Mouse (Mus musculus) bone marrow macrophage, adult 2 months (primary cell): Measurements from ENCODE around the gene Wnt3a. TPM values are rescaled to one million over a fixed set of nuclear protein-coding genes. Genes with fewer than 3 reads are reported as not detected.

Experiments used
- H3K27ac ChIP-seq: 2 replicates; pipeline ENCODE4 v1.5.1; 2012; ENCODE audit warnings: low read depth, low read length; ENCODE audit not compliant: insufficient read depth
- H3K4me1 ChIP-seq: 2 replicates; pipeline ENCODE4 v1.6.1; 2012; ENCODE audit warnings: low read length; ENCODE audit not compliant: control insufficient read depth, insufficient read depth
- H3K4me3 ChIP-seq: 2 replicates; pipeline ENCODE4 v1.5.1; 2012; ENCODE audit warnings: mild to moderate bottlenecking, low read length, moderate library complexity; ENCODE audit not compliant: insufficient read depth
- CTCF ChIP-seq: IDR thresholded peaks from 2 replicates; pipeline ENCODE4 v1.5.1; 2012; ENCODE audit warnings: low read depth, mild to moderate bottlenecking, low read length, moderate library complexity
- POLR2A ChIP-seq: IDR thresholded peaks from 2 replicates; pipeline ENCODE4 v1.6.1; 2012; ENCODE audit warnings: mild to moderate bottlenecking, low read depth, low read length, borderline replicate concordance
- polyA plus RNA-seq: library from polyadenylated mRNA; stranded (reverse); fragments of >200 nt; gene quantifications from 2 replicates; pipeline ENCODE4 v1.2.4, GENCODE M21; 2012; ENCODE audit not compliant: missing spikeins, insufficient read depth, insufficient read length

Gene Wnt3a
- polyA plus RNA-seq, 1 experiment: not detected

DNA sequence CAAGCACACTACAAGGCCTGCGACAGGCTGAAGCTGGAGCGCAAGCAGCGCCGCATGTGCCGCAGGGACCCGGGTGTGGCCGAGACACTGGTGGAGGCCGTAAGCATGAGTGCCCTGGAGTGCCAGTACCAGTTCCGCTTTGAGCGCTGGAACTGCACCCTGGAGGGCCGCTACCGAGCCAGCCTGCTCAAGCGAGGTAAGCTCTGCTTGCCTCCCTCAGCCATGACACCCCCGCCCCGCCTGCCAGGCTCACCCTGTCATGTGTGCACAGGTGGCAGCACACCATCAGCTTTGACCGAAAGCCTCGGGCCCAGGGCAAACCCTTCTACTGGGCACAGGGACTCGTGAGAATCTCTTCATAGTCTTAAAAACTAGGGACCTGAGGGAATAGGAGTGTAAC lies 37.1 kb upstream of the Wnt3a start:
- Histone ChIP-seq H3K4me1 (no peaks in the 10 kb centered on the region), H3K4me3 (no peak overlapping the region), H3K27ac (no peak overlapping the region)
- no peak for TF ChIP-seq POLR2A
- TF ChIP-seq CTCF: no peak

DNA sequence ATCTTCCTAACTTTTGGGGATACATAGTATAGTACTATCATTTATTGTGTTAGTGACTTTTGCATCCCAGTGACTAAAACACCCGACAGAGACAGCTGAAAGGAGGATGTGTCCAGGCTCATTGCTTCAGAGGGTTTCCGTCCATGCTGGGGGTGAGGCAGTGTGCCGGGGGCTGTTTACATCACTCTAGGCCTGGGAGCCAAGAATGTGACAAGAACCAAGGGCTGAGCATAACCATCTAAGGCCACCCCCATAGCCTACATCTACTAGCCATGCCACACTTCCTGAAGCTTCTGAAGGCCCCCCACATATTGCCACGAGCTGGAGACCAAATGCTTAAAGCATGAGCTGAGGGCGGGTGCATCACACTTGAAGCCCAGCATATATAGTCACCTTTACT lies 34.2 kb upstream of the Wnt3a start:
- no peaks in the 10 kb centered on the region for H3K4me1 ChIP-seq
- no peak for TF ChIP-seq POLR2A
- no peak for TF ChIP-seq CTCF
- no peak overlapping the region for H3K4me3 ChIP-seq
- H3K27ac ChIP-seq: no peak overlapping the region

DNA sequence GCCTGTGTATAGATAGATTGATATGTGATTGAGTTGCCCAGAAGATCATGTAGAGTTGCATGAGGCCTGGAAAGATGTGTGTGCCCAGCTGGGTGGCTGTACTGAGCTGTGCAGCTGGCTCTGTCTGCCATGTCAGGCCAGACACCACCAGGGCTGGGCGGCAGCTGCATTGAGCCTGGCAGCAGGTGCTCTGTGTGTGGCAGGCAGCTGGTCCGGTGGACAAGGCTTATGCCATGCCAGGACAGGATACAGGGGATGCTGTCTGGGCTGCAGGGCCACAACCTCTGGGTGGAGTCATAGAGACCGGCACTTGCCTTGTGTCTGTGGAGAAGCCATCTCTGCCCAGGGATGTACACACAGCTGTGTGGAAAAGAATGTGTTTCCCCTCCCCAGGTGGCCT lies 32.4 kb upstream of the Wnt3a start:
- Histone ChIP-seq H3K27ac (no peak overlapping the region), H3K4me1 (no peaks in the 10 kb centered on the region), H3K4me3 (no peak overlapping the region)
- TF ChIP-seq POLR2A (no peak), CTCF (no peak)

DNA sequence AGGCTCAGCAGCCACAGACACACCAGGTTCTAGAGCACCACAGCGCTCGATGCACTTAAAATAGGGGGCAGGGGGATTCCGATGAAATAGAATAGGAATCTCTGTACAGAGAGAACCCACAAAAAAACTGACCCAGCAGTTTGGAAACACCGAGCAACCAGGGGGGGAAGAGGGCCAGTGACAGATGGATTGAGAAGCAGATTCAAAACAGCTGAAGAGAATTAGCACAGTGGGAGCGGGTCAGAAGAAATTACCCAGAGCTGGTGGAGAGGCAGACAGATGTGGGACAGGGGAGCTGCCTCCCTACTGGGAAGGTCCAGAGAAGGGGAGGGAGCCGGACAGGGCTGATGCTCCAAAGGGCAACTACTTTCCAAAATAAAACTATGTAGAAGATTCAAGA lies 26.0 kb upstream of the Wnt3a start:
- no peak overlapping the region for H3K27ac ChIP-seq
- no peak for TF ChIP-seq CTCF
- H3K4me3 ChIP-seq: no peak overlapping the region
- no peaks in the 10 kb centered on the region for H3K4me1 ChIP-seq

DNA sequence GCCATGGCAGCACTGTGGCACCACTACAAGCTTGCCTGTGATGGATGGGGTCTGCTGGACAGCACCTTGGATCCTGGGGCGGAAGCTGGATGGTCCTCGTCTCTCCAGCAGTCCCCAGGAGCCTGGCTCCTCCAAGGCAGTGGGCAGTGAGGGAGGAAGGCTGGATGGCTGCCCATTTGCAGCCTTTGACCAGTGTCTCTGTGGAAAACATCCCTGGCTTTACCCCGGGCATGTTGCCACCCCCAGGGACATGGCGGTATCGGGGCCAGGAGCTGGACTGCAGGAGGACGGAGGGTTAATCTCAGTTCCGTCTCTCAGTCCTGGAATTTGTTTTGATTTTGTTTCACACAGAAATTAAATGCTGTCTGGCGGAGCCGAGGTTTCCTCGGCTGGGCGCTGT lies 23.4 kb upstream of the Wnt3a start:
- Histone ChIP-seq H3K27ac (no peak overlapping the region), H3K4me3 (no peak overlapping the region), H3K4me1 (no peaks in the 10 kb centered on the region)
- no peak for TF ChIP-seq POLR2A
- TF ChIP-seq CTCF: no peak

DNA sequence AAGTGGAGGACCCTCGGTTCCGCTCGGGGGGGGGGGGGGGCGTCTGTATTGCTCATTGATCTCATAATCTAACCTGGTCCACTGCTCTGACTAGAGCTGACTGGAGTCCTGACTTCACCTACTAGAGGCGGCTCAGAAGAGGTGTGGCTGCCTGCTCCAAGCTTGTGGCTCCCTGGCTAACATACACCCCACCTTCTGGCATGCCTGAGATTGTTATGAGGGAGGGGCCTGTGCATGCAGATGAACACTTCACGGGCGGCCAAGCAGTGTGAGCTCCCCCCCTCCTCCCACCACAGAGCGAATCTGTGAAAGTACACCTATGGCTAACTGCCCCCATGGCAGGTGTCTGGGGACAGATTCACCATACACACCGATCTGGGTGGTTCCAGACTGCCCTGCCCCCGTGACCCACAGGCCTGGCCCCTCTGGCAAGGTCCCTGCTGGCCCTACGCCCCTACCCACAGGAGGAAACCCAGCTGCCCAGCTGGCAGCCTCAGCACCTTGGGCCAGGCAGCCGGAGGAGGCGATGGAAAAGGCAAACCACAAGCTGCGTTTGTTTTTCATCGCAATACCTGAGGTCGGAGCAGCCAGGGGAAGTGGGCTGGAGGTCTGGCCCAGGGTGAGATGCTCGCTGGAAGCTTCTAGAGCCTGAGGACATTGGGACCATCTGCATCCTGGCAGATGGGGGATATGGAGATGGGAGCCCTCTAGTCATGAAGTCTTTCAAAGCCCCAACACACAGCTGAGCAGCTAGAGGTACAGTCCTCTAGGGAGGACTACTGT lies 22.7 kb upstream of the Wnt3a start:
- TF ChIP-seq POLR2A (no peak), CTCF (no peak)
- no peak overlapping the region for H3K4me3 ChIP-seq
- H3K4me1 ChIP-seq: no peaks in the 10 kb centered on the region
- no peak overlapping the region for H3K27ac ChIP-seq

DNA sequence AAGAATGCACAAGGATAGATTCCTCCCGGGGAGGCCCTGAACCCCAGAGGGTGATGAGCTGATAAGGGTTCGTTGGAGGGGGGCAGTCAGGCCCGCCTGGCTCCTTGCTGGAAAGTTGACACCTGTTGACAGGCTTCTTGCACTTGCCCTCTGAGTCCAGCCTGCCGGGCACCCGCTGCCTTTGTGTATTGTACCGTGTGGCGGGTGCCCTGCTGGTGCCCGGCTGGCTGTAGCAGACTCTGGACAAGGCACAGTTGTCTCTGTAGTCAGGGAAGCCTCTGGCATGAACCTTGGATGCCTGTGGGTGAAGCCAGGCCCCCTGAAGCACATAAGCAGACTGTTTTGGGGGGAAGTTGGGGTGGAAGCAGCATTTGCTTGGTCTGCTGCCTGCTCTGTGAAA lies 21.9 kb upstream of the Wnt3a start:
- no peaks in the 10 kb centered on the region for H3K4me1 ChIP-seq

DNA sequence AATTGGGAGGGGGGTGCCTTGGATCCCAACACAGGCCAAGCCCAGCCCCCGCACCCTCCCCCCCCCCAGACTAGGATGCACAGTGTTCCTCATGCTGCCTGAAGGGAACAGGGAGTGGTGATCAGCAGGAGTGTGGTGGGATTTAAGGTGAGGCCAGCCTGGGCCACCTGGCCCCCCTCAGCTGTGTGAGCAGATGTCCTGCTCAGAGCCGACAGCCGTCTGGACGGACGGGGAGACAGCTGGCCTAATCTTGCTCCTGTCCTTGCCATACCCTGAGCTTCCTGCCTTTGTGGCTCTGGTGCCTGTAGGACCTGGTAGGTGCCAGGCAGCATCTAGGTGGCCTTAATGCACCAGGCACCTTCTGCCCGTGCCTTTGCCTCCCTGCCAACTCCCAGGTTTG lies 21.5 kb upstream of the Wnt3a start:
- no peak overlapping the region for H3K4me3 ChIP-seq
- H3K4me1 ChIP-seq: no peaks in the 10 kb centered on the region
- TF ChIP-seq CTCF (no peak), POLR2A (no peak)
- H3K27ac ChIP-seq: no peak overlapping the region

More for the DNA sequence above, 21.9 kb upstream of the Wnt3a start:
- H3K27ac ChIP-seq: no peak overlapping the region
- H3K4me3 ChIP-seq: no peak overlapping the region
- no peak for TF ChIP-seq CTCF
- TF ChIP-seq POLR2A: no peak

DNA sequence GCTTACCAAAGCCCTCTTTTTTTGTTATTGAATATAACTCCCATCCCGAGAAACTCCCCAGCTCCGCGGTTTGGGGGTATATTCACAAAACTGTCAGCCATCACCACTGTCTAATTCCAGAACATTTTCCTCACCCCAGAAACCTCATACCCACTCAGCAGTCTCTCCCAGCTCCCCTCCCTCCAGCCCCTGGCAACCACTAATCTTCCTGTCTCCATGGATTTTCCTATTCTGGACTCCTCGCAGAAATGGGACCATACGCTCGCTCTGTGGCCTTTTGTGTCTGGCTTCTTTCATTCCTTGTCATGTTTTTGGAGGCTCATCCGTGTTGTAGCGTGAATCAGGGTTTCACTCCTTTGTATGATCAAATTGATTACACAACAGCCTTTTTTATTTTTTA lies 19.4 kb upstream of the Wnt3a start:
- Histone ChIP-seq H3K4me1 (no peaks in the 10 kb centered on the region), H3K27ac (no peak overlapping the region), H3K4me3 (no peak overlapping the region)
- no peak for TF ChIP-seq CTCF
- no peak for TF ChIP-seq POLR2A

DNA sequence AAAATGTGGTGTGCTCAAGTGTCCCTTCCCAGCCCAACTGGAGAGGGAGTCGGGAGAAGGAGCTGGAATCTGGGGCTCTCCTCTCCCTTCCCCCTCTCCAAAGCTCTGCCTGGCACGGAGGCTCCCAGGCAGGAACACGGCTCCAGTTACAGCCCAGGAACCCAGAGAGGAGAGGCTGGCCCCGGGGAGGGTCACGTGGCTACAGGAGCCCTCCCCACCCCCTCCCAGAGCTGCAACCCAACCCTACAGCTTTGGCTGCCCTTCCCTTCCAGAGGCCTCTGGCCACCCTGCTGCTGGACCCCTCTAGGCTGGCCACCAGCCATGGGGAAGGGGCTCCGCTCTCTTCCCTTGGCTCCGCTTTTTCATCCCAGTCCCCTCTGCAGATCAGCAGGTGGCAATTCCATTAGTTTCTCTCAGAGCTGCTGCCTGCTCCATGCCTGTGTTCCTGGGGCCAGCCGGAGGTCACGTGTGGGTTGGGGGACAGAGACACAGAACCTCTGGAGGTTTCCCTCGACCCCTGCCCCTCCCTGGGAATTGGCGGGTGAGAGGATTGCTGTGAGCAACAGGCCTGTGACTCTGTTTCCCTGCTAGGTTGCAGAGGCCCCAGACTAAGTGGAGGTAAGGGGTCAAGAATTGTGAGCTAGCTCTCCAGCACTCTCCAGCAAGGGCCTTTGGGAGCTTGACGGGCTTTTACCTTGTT lies 18.7 kb upstream of the Wnt3a start:
- no peaks in the 10 kb centered on the region for H3K4me1 ChIP-seq
- H3K27ac ChIP-seq: no peak overlapping the region
- no peak overlapping the region for H3K4me3 ChIP-seq
- TF ChIP-seq CTCF (no peak), POLR2A (no peak)
